Mouse (Mus musculus): ENCODE data around the gene Espl1. TPM values are rescaled to one million over a fixed set of nuclear protein-coding genes. Genes with fewer than 3 reads are reported as not detected.

Gene Espl1
- polyA plus RNA-seq, 1 experiment from 2014 or later: 50.6 TPM

- Histone ChIP-seq H3K27ac (ENCODE audit: low read depth, low read length) (no peak within 1 kb of the TSS), H3K9me3 (ENCODE audit: control insufficient read depth, low read length) (no peaks in the 10 kb centered on the region), H3K4me1 (replicated peaks; ENCODE audit: control insufficient read depth, insufficient read depth, low read length) (peaks cover 4% of the 10 kb centered on the region; the same call in 1 of the 2 replicates), H3K4me2 (peak within 1 kb of the TSS; percentile 53), H3K27me3 (replicated peaks; ENCODE audit: control insufficient read depth, insufficient read depth, low read length) (peaks cover 20% of the 10 kb centered on the region), H3K4me3 (ENCODE audit: low read depth, low read length) (peak within 1 kb of the TSS; percentile 20; the same call in 1 of the 2 replicates), H3K9ac (ENCODE audit: low read depth, low read length) (no peak within 1 kb of the TSS; the same call in 1 of the 2 replicates), H3K36me3 (ENCODE audit: control insufficient read depth, insufficient read depth, low read length) (no peaks in the 10 kb centered on the region)
- 15% methylated on average over 21 of the region's 21 CpGs for WGBS
- DNase-seq (ENCODE audit: low spot score): no peak
- no peak; the same call in 1 of the 2 replicates for ATAC-seq (replicated peaks; ENCODE audit: low FRiP score)
Measured at GRCm38 (mm10) chr15:102270274-102270960, 25.6 kb upstream of the Espl1 start, which contains the start of gene Gm9918. Gm9918 (plus strand) TSS chr15:102270563.

- H3K4me1 ChIP-seq (replicated peaks; ENCODE audit: control insufficient read depth, insufficient read depth, low read length): peaks cover 4% of the 10 kb centered on the region; the same call in 1 of the 2 replicates
- peaks cover 20% of the 10 kb centered on the region for H3K27me3 ChIP-seq (replicated peaks; ENCODE audit: control insufficient read depth, insufficient read depth, low read length)
- H3K4me2 ChIP-seq: no peak overlapping the region
- H3K9ac ChIP-seq (ENCODE audit: low read depth, low read length): no peak overlapping the region
- WGBS: 27% methylated on average over 3 of the region's 3 CpGs
- DNase-seq (ENCODE audit: low spot score) (no peak), ATAC-seq (replicated peaks; ENCODE audit: low FRiP score) (no peak; the same call in 1 of the 2 replicates)
- H3K27ac ChIP-seq (ENCODE audit: low read depth, low read length): no peak overlapping the region
- no peaks in the 10 kb centered on the region for H3K9me3 ChIP-seq (ENCODE audit: control insufficient read depth, low read length)
- no peak overlapping the region for H3K4me3 ChIP-seq (ENCODE audit: low read depth, low read length)
- no peaks in the 10 kb centered on the region for H3K36me3 ChIP-seq (ENCODE audit: control insufficient read depth, insufficient read depth, low read length)
Measured at GRCm38 (mm10) chr15:102271441-102271840, 24.6 kb upstream of the Espl1 start.

- H3K27me3 ChIP-seq (replicated peaks; ENCODE audit: control insufficient read depth, insufficient read depth, low read length): peaks cover 20% of the 10 kb centered on the region
- H3K4me3 ChIP-seq (ENCODE audit: low read depth, low read length): no peak overlapping the region
- 69% methylated on average over 6 of the region's 6 CpGs for WGBS
- no peak overlapping the region for H3K9ac ChIP-seq (ENCODE audit: low read depth, low read length)
- peaks cover 8% of the 10 kb centered on the region for H3K4me1 ChIP-seq (replicated peaks; ENCODE audit: control insufficient read depth, insufficient read depth, low read length)
- ATAC-seq (replicated peaks; ENCODE audit: low FRiP score): no peak
- no peak overlapping the region for H3K27ac ChIP-seq (ENCODE audit: low read depth, low read length)
- H3K36me3 ChIP-seq (ENCODE audit: control insufficient read depth, insufficient read depth, low read length): no peaks in the 10 kb centered on the region
- DNase-seq (ENCODE audit: low spot score): no peak
- H3K9me3 ChIP-seq (ENCODE audit: control insufficient read depth, low read length): no peaks in the 10 kb centered on the region
- H3K4me2 ChIP-seq: no peak overlapping the region
Measured at GRCm38 (mm10) chr15:102273982-102274716, 21.9 kb upstream of the Espl1 start.

GRCm38 (mm10) chr15:102278726-102279091 is 17.4 kb upstream of the Espl1 start:
- Histone ChIP-seq H3K9ac (ENCODE audit: low read depth, low read length) (peak overlapping the region; percentile 84), H3K27ac (ENCODE audit: low read depth, low read length) (peak overlapping the region; percentile 79), H3K36me3 (ENCODE audit: control insufficient read depth, insufficient read depth, low read length) (peaks cover 9% of the 10 kb centered on the region), H3K4me1 (replicated peaks; ENCODE audit: control insufficient read depth, insufficient read depth, low read length) (peaks cover 28% of the 10 kb centered on the region), H3K4me2 (peak overlapping the region; percentile 95), H3K27me3 (replicated peaks; ENCODE audit: control insufficient read depth, insufficient read depth, low read length) (no peaks in the 10 kb centered on the region), H3K4me3 (ENCODE audit: low read depth, low read length) (peak overlapping the region; percentile 91), H3K9me3 (ENCODE audit: control insufficient read depth, low read length) (no peaks in the 10 kb centered on the region)
- DNase-seq (ENCODE audit: low spot score) (no peak), ATAC-seq (replicated peaks; ENCODE audit: low FRiP score) (no peak)
- WGBS: 17% methylated on average over 7 of the region's 7 CpGs

- Histone ChIP-seq H3K27me3 (replicated peaks; ENCODE audit: control insufficient read depth, insufficient read depth, low read length) (no peaks in the 10 kb centered on the region), H3K4me2 (peak within 1 kb of the TSS; percentile 95), H3K4me3 (ENCODE audit: low read depth, low read length) (peak within 1 kb of the TSS; percentile 91), H3K36me3 (ENCODE audit: control insufficient read depth, insufficient read depth, low read length) (peaks cover 9% of the 10 kb centered on the region), H3K4me1 (replicated peaks; ENCODE audit: control insufficient read depth, insufficient read depth, low read length) (peaks cover 32% of the 10 kb centered on the region), H3K27ac (ENCODE audit: low read depth, low read length) (peak within 1 kb of the TSS; percentile 79), H3K9me3 (ENCODE audit: control insufficient read depth, low read length) (no peaks in the 10 kb centered on the region), H3K9ac (ENCODE audit: low read depth, low read length) (peak within 1 kb of the TSS; percentile 84)
- ATAC-seq (replicated peaks; ENCODE audit: low FRiP score): peak; percentile 93
- DNase-seq (ENCODE audit: low spot score): peak; percentile 91
- WGBS: 1% methylated on average over 65 of the region's 65 CpGs
Measured at GRCm38 (mm10) chr15:102279092-102279782, 16.8 kb upstream of the Espl1 start, which contains the start of gene Mfsd5. Mfsd5 (plus strand) TSS chr15:102279454.

- no peak for DNase-seq (ENCODE audit: low spot score)
- ATAC-seq (replicated peaks; ENCODE audit: low FRiP score): peak; percentile 23
- H3K4me1 ChIP-seq (replicated peaks; ENCODE audit: control insufficient read depth, insufficient read depth, low read length): peaks cover 35% of the 10 kb centered on the region
Measured at GRCm38 (mm10) chr15:102279783-102280520, 16.1 kb upstream of the Espl1 start.

GRCm38 (mm10) chr15:102280623-102281022 is 15.4 kb upstream of the Espl1 start:
- H3K4me2 ChIP-seq: peak overlapping the region; percentile 95
- no peak for DNase-seq (ENCODE audit: low spot score)
- peaks cover 35% of the 10 kb centered on the region for H3K4me1 ChIP-seq (replicated peaks; ENCODE audit: control insufficient read depth, insufficient read depth, low read length)
- H3K27ac ChIP-seq (ENCODE audit: low read depth, low read length): no peak overlapping the region
- no peak for ATAC-seq (replicated peaks; ENCODE audit: low FRiP score)
- no peaks in the 10 kb centered on the region for H3K9me3 ChIP-seq (ENCODE audit: control insufficient read depth, low read length)
- H3K4me3 ChIP-seq (ENCODE audit: low read depth, low read length): peak overlapping the region; percentile 91; the same call in 1 of the 2 replicates
- H3K9ac ChIP-seq (ENCODE audit: low read depth, low read length): peak overlapping the region; percentile 84
- no peaks in the 10 kb centered on the region for H3K27me3 ChIP-seq (replicated peaks; ENCODE audit: control insufficient read depth, insufficient read depth, low read length)
- H3K36me3 ChIP-seq (ENCODE audit: control insufficient read depth, insufficient read depth, low read length): peaks cover 9% of the 10 kb centered on the region
- 90% methylated on average over 19 of the region's 19 CpGs for WGBS

More at GRCm38 (mm10) chr15:102279783-102280520, 16.1 kb upstream of the Espl1 start:
- Histone ChIP-seq H3K4me2 (peak overlapping the region; percentile 95), H3K9me3 (ENCODE audit: control insufficient read depth, low read length) (no peaks in the 10 kb centered on the region), H3K36me3 (ENCODE audit: control insufficient read depth, insufficient read depth, low read length) (peaks cover 9% of the 10 kb centered on the region), H3K9ac (ENCODE audit: low read depth, low read length) (peak overlapping the region; percentile 84), H3K4me3 (ENCODE audit: low read depth, low read length) (peak overlapping the region; percentile 91), H3K27me3 (replicated peaks; ENCODE audit: control insufficient read depth, insufficient read depth, low read length) (no peaks in the 10 kb centered on the region), H3K27ac (ENCODE audit: low read depth, low read length) (peak overlapping the region; percentile 79)
- WGBS: 18% methylated on average over 13 of the region's 13 CpGs

Measured in liver, embryonic 11.5 days (tissue).